9 mouse cellular contexts compared by ENCODE assay signal in genomic region chr1:14506201-14506830, GRCm38 (mm10).
DNase-seq lines count a peak whose midpoint lies in the region; ATAC-seq lines count a peak whose summit lies in the region.
"Had no signal": no experiment of that assay in that cellular context is flagged by ENCODE, and none has a peak within 500 bp of the region (broad histone marks: within the 10 kb centered on the region; RNA-seq: fewer than 3 reads in every experiment).

No protein-coding gene starts in this region.

- peak overlapping the region; percentile 47 for H3K4me3 ChIP-seq in embryonic facial prominence, embryonic 14.5 days (ENCODE audit: low read depth, low read length)
- peak overlapping the region; percentile 43 for H3K4me3 ChIP-seq in hindbrain, embryonic 13.5 days
- peak overlapping the region; percentile 33 for H3K4me3 ChIP-seq in liver, embryonic 13.5 days (replicated peaks)

- peaks cover 31% of the 10 kb centered on the region for H3K4me1 ChIP-seq in embryonic facial prominence, embryonic 14.5 days (ENCODE audit: control insufficient read depth, insufficient read depth, low read length)
- peaks cover 21% of the 10 kb centered on the region for H3K4me1 ChIP-seq in hindbrain, embryonic 13.5 days (replicated peaks)
- no peaks in the 10 kb centered on the region for H3K4me1 ChIP-seq in liver, embryonic 13.5 days (replicated peaks)

- peak overlapping the region; percentile 68 for H3K9ac ChIP-seq in embryonic facial prominence, embryonic 14.5 days (ENCODE audit: low read depth, low read length)
- peak overlapping the region; percentile 53 for H3K9ac ChIP-seq in hindbrain, embryonic 13.5 days
- no peak overlapping the region for H3K9ac ChIP-seq in liver, embryonic 13.5 days

- WGBS in embryonic facial prominence, embryonic 14.5 days: 2% methylated on average over 29 of the region's 34 CpGs
- under 1% methylated on average over 33 of the region's 34 CpGs for WGBS in hindbrain, embryonic 13.5 days
- under 1% methylated on average over 34 of the region's 34 CpGs for WGBS in liver, embryonic 13.5 days (ENCODE audit: insufficient replicate concordance)

- peak overlapping the region; percentile 87 for H3K4me2 ChIP-seq in embryonic facial prominence, embryonic 14.5 days (ENCODE audit: low read depth, low read length)
- peak overlapping the region; percentile 69 for H3K4me2 ChIP-seq in hindbrain, embryonic 13.5 days
- H3K4me2 ChIP-seq in liver, embryonic 13.5 days: peak overlapping the region; percentile 55

- H3K9me3 ChIP-seq in embryonic facial prominence, embryonic 14.5 days (ENCODE audit: control insufficient read depth, low read length): no peaks in the 10 kb centered on the region
- no peaks in the 10 kb centered on the region for H3K9me3 ChIP-seq in hindbrain, embryonic 13.5 days
- H3K9me3 ChIP-seq in liver, embryonic 13.5 days (replicated peaks): no peaks in the 10 kb centered on the region

- DNase-seq in gastrocnemius, postnatal 10 days: peak; percentile 36
- no peak for DNase-seq in gastrocnemius, adult 18-20 months (ENCODE audit: low spot score)
- peak; percentile 52 for DNase-seq in ES-CJ7 (ENCODE audit: low read depth, low spot score)
- DNase-seq in embryonic facial prominence, embryonic 14.5 days (ENCODE audit: low spot score): peak; percentile 91
- no peak for DNase-seq in liver, embryonic 13.5 days
- DNase-seq in retina, embryonic 14.5 days (ENCODE audit: low spot score): peak; percentile 76
- DNase-seq in frontal cortex, postnatal 25 days (ENCODE audit: low spot score in 2 of 2): no peak

- peak; percentile 95 for ATAC-seq in embryonic facial prominence, embryonic 14.5 days (ENCODE audit: low read depth)
- peak; percentile 87 for ATAC-seq in hindbrain, embryonic 13.5 days (ENCODE audit: low FRiP score)
- peak; percentile 58; the same call in 1 of the 2 replicates for ATAC-seq in liver, embryonic 13.5 days (ENCODE audit: low read depth)

- peak overlapping the region; percentile 90 for H3K27ac ChIP-seq in embryonic facial prominence, embryonic 14.5 days (replicated peaks; ENCODE audit: low read depth, low read length)
- H3K27ac ChIP-seq in hindbrain, embryonic 13.5 days: no peak overlapping the region
- no peak overlapping the region for H3K27ac ChIP-seq in liver, embryonic 13.5 days

- H3K36me3 ChIP-seq in embryonic facial prominence, embryonic 14.5 days (ENCODE audit: control insufficient read depth, insufficient read depth, low read length): no peaks in the 10 kb centered on the region
- no peaks in the 10 kb centered on the region for H3K36me3 ChIP-seq in hindbrain, embryonic 13.5 days
- no peaks in the 10 kb centered on the region for H3K36me3 ChIP-seq in liver, embryonic 13.5 days

- peaks cover 18% of the 10 kb centered on the region for H3K27me3 ChIP-seq in embryonic facial prominence, embryonic 14.5 days (replicated peaks; ENCODE audit: control insufficient read depth, insufficient read depth, low read length)
- H3K27me3 ChIP-seq in hindbrain, embryonic 13.5 days: peaks cover 74% of the 10 kb centered on the region
- H3K27me3 ChIP-seq in liver, embryonic 13.5 days: peaks cover 68% of the 10 kb centered on the region
- H3K27me3 ChIP-seq: CH12.LX had no signal

Comparison
In these comparisons a context has a peak if more than half of its experiments do, and no peak if none do; other contexts are left out.
1. DNase-seq: peak in gastrocnemius, postnatal 10 days (single experiment), ES-CJ7 (single experiment), embryonic facial prominence, embryonic 14.5 days (single experiment) and retina, embryonic 14.5 days (single experiment); none in gastrocnemius, adult 18-20 months (single experiment), liver, embryonic 13.5 days (single experiment) and frontal cortex, postnatal 25 days (0 of 2).
2. Peak in every context shown above with its lines, with median percentiles within 50 percentile points of each other: ATAC-seq, H3K4me2 ChIP-seq and H3K4me3 ChIP-seq.